Mouse (Mus musculus) layer of hippocampus, adult 9-10 months (tissue): Measurements from ENCODE around the gene Gdf3.
"Not testable (repeated sequence)": the region's sequence is repeated elsewhere in the genome, so short reads cannot be mapped to it uniquely, and the experiment has no call there.

Experiments used
- DNase-seq: peaks from one replicate; pipeline ENCODE4 v3.0.0; 2022; ENCODE audit warnings: low spot score

The Gdf3 gene

GRCm38 (mm10) chr6:122605483-122605882 is 4.4 kb downstream of the Gdf3 start:
- no peak for DNase-seq

- no peak for DNase-seq
Measured at GRCm38 (mm10) chr6:122604260-122604659, 5.6 kb downstream of the Gdf3 start.

GRCm38 (mm10) chr6:122602992-122603322 is 6.9 kb downstream of the Gdf3 start:
- no peak for DNase-seq

- DNase-seq = peak; percentile 24
Measured at GRCm38 (mm10) chr6:122602242-122602991, 7.5 kb downstream of the Gdf3 start, which contains the start of gene Apobec1. Apobec1 (minus strand) TSS chr6:122602444.

GRCm38 (mm10) chr6:122601615-122602014 is 8.3 kb downstream of the Gdf3 start:
- DNase-seq = no peak

- no peak for DNase-seq
Measured at GRCm38 (mm10) chr6:122601031-122601430, 8.9 kb downstream of the Gdf3 start.

- no peak for DNase-seq
Measured at GRCm38 (mm10) chr6:122600066-122600646, 9.7 kb downstream of the Gdf3 start.

- no peak for DNase-seq
Measured at GRCm38 (mm10) chr6:122599054-122599737, 10.7 kb downstream of the Gdf3 start.

GRCm38 (mm10) chr6:122598436-122598835 is 11.5 kb downstream of the Gdf3 start:
- no peak for DNase-seq

- DNase-seq = no peak
Measured at GRCm38 (mm10) chr6:122598014-122598413, 11.9 kb downstream of the Gdf3 start.

- DNase-seq = no peak
Measured at GRCm38 (mm10) chr6:122596608-122597007, 13.3 kb downstream of the Gdf3 start.

- no peak for DNase-seq
Measured at GRCm38 (mm10) chr6:122595637-122596036, 14.2 kb downstream of the Gdf3 start.

GRCm38 (mm10) chr6:122592905-122593304 is 17.0 kb downstream of the Gdf3 start:
- DNase-seq = no peak

GRCm38 (mm10) chr6:122591027-122591758 is 18.7 kb downstream of the Gdf3 start:
- no peak for DNase-seq

- DNase-seq = no peak
Measured at GRCm38 (mm10) chr6:122579086-122579485, 30.8 kb downstream of the Gdf3 start.

- no peak for DNase-seq
Measured at GRCm38 (mm10) chr6:122577030-122577429, 32.9 kb downstream of the Gdf3 start.

- DNase-seq = not testable (repeated sequence)
Measured at GRCm38 (mm10) chr6:122575037-122575436, 34.9 kb downstream of the Gdf3 start.

GRCm38 (mm10) chr6:122571617-122571959 is 38.3 kb downstream of the Gdf3 start:
- no peak for DNase-seq

- DNase-seq = no peak
Measured at GRCm38 (mm10) chr6:122570695-122571616, 38.9 kb downstream of the Gdf3 start.

- DNase-seq = no peak
Measured at GRCm38 (mm10) chr6:122569762-122570161, 40.1 kb downstream of the Gdf3 start.

GRCm38 (mm10) chr6:122569113-122569512 is 40.8 kb downstream of the Gdf3 start:
- no peak for DNase-seq
